Mouse (Mus musculus): ENCODE results near the gene Lypd3. TPM values are rescaled to one million over a fixed set of nuclear protein-coding genes. Genes with fewer than 3 reads are reported as not detected.
"Not testable (repeated sequence)": the region's sequence is repeated elsewhere in the genome, so short reads cannot be mapped to it uniquely, and the experiment has no call there.

Lypd3 gene
- total RNA-seq, 1 experiment, result 0.13 TPM

DNA sequence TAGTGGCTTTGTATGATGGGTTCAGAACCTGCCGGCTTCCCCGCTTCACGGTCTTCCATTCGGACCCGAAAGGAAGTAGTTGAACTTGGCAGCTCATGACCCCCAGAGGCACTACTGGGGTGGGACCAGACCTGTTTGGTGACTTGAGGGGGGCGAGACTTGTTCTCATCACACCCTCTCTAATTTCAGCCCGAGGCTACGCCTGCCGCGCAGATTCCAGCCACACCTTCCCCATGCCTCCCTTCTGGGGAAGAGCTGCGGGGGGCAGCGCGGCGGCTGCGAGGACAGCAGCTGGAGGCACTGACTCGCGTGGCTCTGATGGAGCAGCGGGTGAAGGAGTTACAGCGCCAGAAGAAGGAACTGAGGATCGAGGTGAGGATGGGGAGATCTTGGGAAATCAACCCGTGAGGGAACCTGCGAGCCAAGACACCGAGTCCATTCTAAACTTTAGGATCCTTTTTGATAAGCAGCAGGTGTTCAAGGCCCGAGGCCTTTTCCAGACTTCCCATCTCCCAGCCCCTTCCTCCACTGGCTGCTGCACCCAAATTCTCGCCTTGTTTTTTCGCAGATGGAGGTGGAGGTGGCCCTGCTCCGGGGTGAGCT is 23.9 kb upstream of the Lypd3 start:
- no peak for DNase-seq (ENCODE audit: low read depth, low spot score)
- Histone ChIP-seq H3K27ac (ENCODE audit: insufficient read depth, low read depth, low read length, poor library complexity, severe bottlenecking) (no peak overlapping the region), H3K9ac (ENCODE audit: insufficient read depth, low read depth, low read length, poor library complexity, severe bottlenecking) (no peak overlapping the region), H3K36me3 (ENCODE audit: control insufficient read depth, insufficient read depth, low read length, poor library complexity, severe bottlenecking) (no peaks in the 10 kb centered on the region), H3K4me3 (ENCODE audit: insufficient read depth in 1 of 2, low read depth in 1 of 2, low read length in 2 of 2, poor library complexity in 1 of 2, severe bottlenecking in 1 of 2) (0 out of 4 replicates have a peak overlapping the region, but pooled peaks of 1 of the 2 experiments have one; percentile 0), H3K9me3 (ENCODE audit: control insufficient read depth, insufficient read depth, low read depth, low read length) (no peaks in the 10 kb centered on the region), H3K4me1 (ENCODE audit: control insufficient read depth in 2 of 2, insufficient read depth in 2 of 2, low read length in 2 of 2, poor library complexity in 1 of 2) (peaks cover 0 to 12% of the 10 kb centered on the region in 2 experiments; a peak in 2 of 4 replicates)
- in situ Hi-C loops (cut with MboI; ENCODE audit: low sequenced_read_pairs in 2 of 2, unreplicated experiment in 2 of 2), result loop anchor here in 1 of 2 experiments (25.0 kb wide), 1 partner anchor 350 kb away; the partner anchor contains the start of gene Rabac1
- no peak for TF ChIP-seq ZNF384 (IDR thresholded peaks at IDR 0.05; ENCODE audit: low read depth, low read length)

DNA sequence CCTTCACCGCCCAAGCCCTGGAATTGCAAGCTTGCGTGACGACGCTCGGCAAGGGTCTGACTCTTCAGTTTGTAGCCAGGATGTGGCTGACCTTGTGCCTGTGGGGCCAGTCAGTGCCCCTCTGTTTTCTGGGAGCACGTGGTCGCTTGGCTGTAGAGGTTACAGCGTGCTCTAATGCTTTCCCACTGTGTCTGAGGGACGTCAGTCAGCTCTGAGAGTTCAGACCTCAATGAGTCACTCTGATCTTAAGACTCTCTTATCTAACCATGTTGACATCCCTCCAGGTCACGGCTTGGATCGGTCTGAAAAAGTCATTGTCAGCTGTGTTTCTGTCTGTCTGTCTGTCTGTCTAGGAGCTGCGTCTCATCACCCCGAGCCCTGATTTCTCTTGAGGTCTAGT is 21.5 kb upstream of the Lypd3 start:
- Histone ChIP-seq H3K4me1 (ENCODE audit: control insufficient read depth in 2 of 2, insufficient read depth in 2 of 2, low read length in 2 of 2, poor library complexity in 1 of 2) (peaks cover 0 to 9% of the 10 kb centered on the region in 2 experiments; a peak in 2 of 4 replicates), H3K9ac (ENCODE audit: insufficient read depth, low read depth, low read length, poor library complexity, severe bottlenecking) (no peak overlapping the region), H3K27ac (ENCODE audit: insufficient read depth, low read depth, low read length, poor library complexity, severe bottlenecking) (no peak overlapping the region), H3K9me3 (ENCODE audit: control insufficient read depth, insufficient read depth, low read depth, low read length) (no peaks in the 10 kb centered on the region), H3K36me3 (ENCODE audit: control insufficient read depth, insufficient read depth, low read length, poor library complexity, severe bottlenecking) (no peaks in the 10 kb centered on the region), H3K4me3 (ENCODE audit: insufficient read depth in 1 of 2, low read depth in 1 of 2, low read length in 2 of 2, poor library complexity in 1 of 2, severe bottlenecking in 1 of 2) (no peak overlapping the region)
- no peak for DNase-seq (ENCODE audit: low read depth, low spot score)
- TF ChIP-seq ZNF384 (IDR thresholded peaks at IDR 0.05; ENCODE audit: low read depth, low read length) (no peak), HCFC1 (IDR thresholded peaks at IDR 0.05; ENCODE audit: borderline replicate concordance, insufficient read depth, low read length) (no peak), ZC3H11A (IDR thresholded peaks at IDR 0.05; ENCODE audit: borderline replicate concordance, low read depth, low read length) (no peak), CHD2 (IDR thresholded peaks at IDR 0.05; ENCODE audit: low read depth, low read length) (no peak), MAFK (IDR thresholded peaks at IDR 0.05; ENCODE audit: insufficient read depth, low read depth, low read length) (no peak)
- in situ Hi-C loops (cut with MboI; ENCODE audit: low sequenced_read_pairs in 2 of 2, unreplicated experiment in 2 of 2), result loop anchor here in 1 of 2 experiments (25.0 kb wide), 1 partner anchor 347 kb away; the partner anchor contains the start of gene Rabac1

DNA sequence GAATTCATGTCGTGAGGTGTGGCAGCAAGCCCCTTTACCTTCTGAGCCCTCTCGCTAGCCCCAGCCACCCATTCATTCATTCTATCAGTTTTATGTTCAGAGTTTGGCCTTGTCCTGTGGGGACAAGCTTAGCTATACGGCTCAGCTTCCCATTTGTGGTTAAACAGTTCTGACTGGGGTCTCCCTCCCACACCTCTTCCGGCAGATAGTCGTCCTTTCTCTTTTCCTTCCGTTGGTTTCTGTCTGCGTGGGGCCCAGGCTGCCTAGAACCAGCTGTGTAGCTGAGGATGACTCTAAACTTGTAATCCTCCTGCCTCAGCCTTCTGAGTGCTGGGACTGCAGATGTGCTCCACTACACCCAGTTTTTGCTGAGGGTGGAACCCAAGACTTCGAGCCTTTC is 18.6 kb upstream of the Lypd3 start:
- TF ChIP-seq HCFC1 (IDR thresholded peaks at IDR 0.05; ENCODE audit: borderline replicate concordance, insufficient read depth, low read length) (no peak), ZNF384 (IDR thresholded peaks at IDR 0.05; ENCODE audit: low read depth, low read length) (no peak), CHD2 (IDR thresholded peaks at IDR 0.05; ENCODE audit: low read depth, low read length) (no peak), ZC3H11A (IDR thresholded peaks at IDR 0.05; ENCODE audit: borderline replicate concordance, low read depth, low read length) (no peak), MAFK (IDR thresholded peaks at IDR 0.05; ENCODE audit: insufficient read depth, low read depth, low read length) (no peak)
- in situ Hi-C loops (cut with MboI; ENCODE audit: low sequenced_read_pairs in 2 of 2, unreplicated experiment in 2 of 2), result loop anchor here in 1 of 2 experiments (25.0 kb wide), 1 partner anchor 345 kb away; the partner anchor contains the start of gene Rabac1
- H3K4me3 ChIP-seq (ENCODE audit: insufficient read depth in 1 of 2, low read depth in 1 of 2, low read length in 2 of 2, poor library complexity in 1 of 2, severe bottlenecking in 1 of 2), result no peak overlapping the region
- DNase-seq (ENCODE audit: low read depth, low spot score), result no peak
- no peaks in the 10 kb centered on the region for H3K9me3 ChIP-seq (ENCODE audit: control insufficient read depth, insufficient read depth, low read depth, low read length)
- H3K27ac ChIP-seq (ENCODE audit: insufficient read depth, low read depth, low read length, poor library complexity, severe bottlenecking), result no peak overlapping the region
- H3K36me3 ChIP-seq (ENCODE audit: control insufficient read depth, insufficient read depth, low read length, poor library complexity, severe bottlenecking), result no peaks in the 10 kb centered on the region; the same call in 1 of the 2 replicates
- peaks cover 0 to 4% of the 10 kb centered on the region in 2 experiments; a peak in 1 of 4 replicates for H3K4me1 ChIP-seq (ENCODE audit: control insufficient read depth in 2 of 2, insufficient read depth in 2 of 2, low read length in 2 of 2, poor library complexity in 1 of 2)
- no peak overlapping the region for H3K9ac ChIP-seq (ENCODE audit: insufficient read depth, low read depth, low read length, poor library complexity, severe bottlenecking)

DNA sequence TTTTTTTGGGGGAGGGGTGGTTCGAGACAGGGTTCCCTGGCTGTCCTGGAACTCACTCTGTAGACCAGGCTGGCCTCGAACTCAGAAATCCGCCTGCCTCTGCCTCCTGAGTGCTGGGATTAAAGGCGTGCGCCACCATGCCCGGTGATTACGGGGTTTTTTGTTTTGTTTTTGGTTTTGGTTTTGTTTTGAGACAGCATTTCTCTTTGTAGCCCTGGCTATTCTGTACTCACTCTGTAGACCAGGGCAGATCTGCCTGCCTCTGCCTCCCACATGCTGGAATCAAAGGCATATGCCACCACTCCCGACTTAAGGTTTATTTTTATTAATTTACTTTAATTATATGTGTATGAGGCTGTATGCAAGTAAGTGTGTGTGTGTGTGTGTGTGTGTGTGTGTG is 18.0 kb upstream of the Lypd3 start:
- H3K36me3 ChIP-seq (ENCODE audit: control insufficient read depth, insufficient read depth, low read length, poor library complexity, severe bottlenecking); H3K4me1 ChIP-seq (ENCODE audit: control insufficient read depth in 2 of 2, insufficient read depth in 2 of 2, low read length in 2 of 2, poor library complexity in 1 of 2); DNase-seq (ENCODE audit: low read depth, low spot score); H3K4me3 ChIP-seq (ENCODE audit: insufficient read depth in 1 of 2, low read depth in 1 of 2, low read length in 2 of 2, poor library complexity in 1 of 2, severe bottlenecking in 1 of 2); H3K27ac ChIP-seq (ENCODE audit: insufficient read depth, low read depth, low read length, poor library complexity, severe bottlenecking); H3K9ac ChIP-seq (ENCODE audit: insufficient read depth, low read depth, low read length, poor library complexity, severe bottlenecking); H3K9me3 ChIP-seq (ENCODE audit: control insufficient read depth, insufficient read depth, low read depth, low read length): not testable (repeated sequence)
- in situ Hi-C loops (cut with MboI; ENCODE audit: low sequenced_read_pairs in 2 of 2, unreplicated experiment in 2 of 2), result loop anchor here in 1 of 2 experiments (25.0 kb wide), 1 partner anchor 344 kb away; the partner anchor contains the start of gene Rabac1

All from ES-E14 (cell line).